In the genomic region with DNA sequence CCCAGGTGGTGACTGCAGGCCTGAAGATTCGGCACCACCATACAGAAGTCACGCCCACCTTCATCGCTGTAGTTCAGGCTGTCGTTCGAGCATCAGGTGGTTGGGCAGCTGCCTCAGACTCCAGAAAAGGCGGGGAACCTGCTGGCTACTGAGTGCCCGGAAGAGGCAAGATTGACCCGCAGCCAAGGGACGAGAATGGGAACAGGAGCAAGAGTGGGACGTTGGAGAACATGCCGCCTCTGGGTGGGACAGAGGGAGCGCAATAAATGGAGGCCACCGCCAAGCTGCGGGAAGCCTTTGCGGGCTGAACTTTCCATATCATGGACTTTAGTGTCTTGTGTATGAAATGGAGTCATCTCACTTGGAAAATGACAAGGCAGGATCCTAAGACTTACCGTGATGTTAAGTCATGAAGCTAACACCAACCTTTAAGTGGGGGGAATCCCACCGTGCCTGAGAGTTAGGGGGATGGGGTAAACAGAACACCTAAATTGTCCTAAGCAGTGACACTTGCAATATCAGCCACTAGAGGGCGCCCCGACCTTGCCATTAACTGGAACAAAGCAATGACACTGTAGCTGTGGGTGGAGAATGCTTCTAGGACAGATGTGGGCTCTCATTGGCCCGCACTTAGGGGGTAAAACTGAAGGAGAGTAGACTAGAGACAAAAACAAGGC, we compare ENCODE assay signal across 8 mouse cellular contexts. TPM values are rescaled to one million over a fixed set of nuclear protein-coding genes. Genes with fewer than 3 reads are reported as not detected.
DNase-seq lines count a peak whose midpoint lies in the region; ATAC-seq and TF ChIP-seq lines count a peak whose summit lies in the region.

No protein-coding gene starts in this region.

- peak overlapping the region; percentile 57 for H3K9ac ChIP-seq in embryonic facial prominence, embryonic 13.5 days
- peak overlapping the region; percentile 3; the same call in 1 of the 2 replicates for H3K9ac ChIP-seq in limb, embryonic 12.5 days (replicated peaks)
- H3K9ac ChIP-seq in midbrain, postnatal 0 days (replicated peaks; ENCODE audit: low read length, poor library complexity, severe bottlenecking), result no peak overlapping the region; the same call in 1 of the 2 replicates

- H3K27ac ChIP-seq in embryonic facial prominence, embryonic 13.5 days, result no peak overlapping the region
- no peak overlapping the region for H3K27ac ChIP-seq in limb, embryonic 12.5 days
- no peak overlapping the region for H3K27ac ChIP-seq in midbrain, postnatal 0 days (ENCODE audit: low read depth, low read length)

- H3K9me3 ChIP-seq in embryonic facial prominence, embryonic 13.5 days, result no peaks in the 10 kb centered on the region
- no peaks in the 10 kb centered on the region for H3K9me3 ChIP-seq in limb, embryonic 12.5 days
- H3K9me3 ChIP-seq in midbrain, postnatal 0 days (ENCODE audit: low read length), result no peaks in the 10 kb centered on the region

- peak overlapping the region; percentile 22 for H3K4me3 ChIP-seq in embryonic facial prominence, embryonic 13.5 days
- peak overlapping the region; percentile 16 for H3K4me3 ChIP-seq in limb, embryonic 12.5 days (replicated peaks)
- no peak overlapping the region for H3K4me3 ChIP-seq in midbrain, postnatal 0 days (ENCODE audit: low read depth, low read length)

- WGBS in embryonic facial prominence, embryonic 13.5 days, result 17% methylated on average over 20 of the region's 20 CpGs
- WGBS in limb, embryonic 12.5 days, result 20% methylated on average over 20 of the region's 20 CpGs
- WGBS in midbrain, postnatal 0 days, result 21% methylated on average over 20 of the region's 20 CpGs

- peaks cover 17% of the 10 kb centered on the region for H3K4me1 ChIP-seq in embryonic facial prominence, embryonic 13.5 days
- H3K4me1 ChIP-seq in limb, embryonic 12.5 days (replicated peaks), result peaks cover 14% of the 10 kb centered on the region
- 0 out of 2 replicates have a peak, but pooled peaks cover 4% of the 10 kb centered on the region for H3K4me1 ChIP-seq in midbrain, postnatal 0 days (ENCODE audit: insufficient read depth, low read length)

- peak; percentile 98 for TF ChIP-seq CTCF in midbrain, postnatal 0 days (IDR thresholded peaks at IDR 0.05)

- peak overlapping the region; percentile 55 for H3K4me2 ChIP-seq in embryonic facial prominence, embryonic 13.5 days
- H3K4me2 ChIP-seq in limb, embryonic 12.5 days, result peak overlapping the region; percentile 54
- peak overlapping the region; percentile 18; the same call in 1 of the 2 replicates for H3K4me2 ChIP-seq in midbrain, postnatal 0 days (ENCODE audit: low read depth, low read length, poor library complexity, severe bottlenecking)

- peak; percentile 87 for DNase-seq in 3T3-L1 (ENCODE audit: low read depth, low spot score)
- peak; percentile 87 to 89 for DNase-seq in adrenal gland, postnatal 36 days
- DNase-seq in heart, adult 8-10 months (ENCODE audit: low spot score), result peak; percentile 90
- DNase-seq in kidney, adult 8-10 months, result peak; percentile 68 to 89
- peak; percentile 94 for DNase-seq in midbrain, postnatal 0 days (ENCODE audit: low spot score)
- peak; percentile 72 to 89 for DNase-seq in spleen, postnatal 14 days (ENCODE audit: low spot score in 2 of 2)

- no peaks in the 10 kb centered on the region for H3K27me3 ChIP-seq in embryonic facial prominence, embryonic 13.5 days
- peaks cover 11% of the 10 kb centered on the region; the same call in 1 of the 2 replicates for H3K27me3 ChIP-seq in limb, embryonic 12.5 days
- H3K27me3 ChIP-seq in midbrain, postnatal 0 days (ENCODE audit: insufficient read depth, low read length), result no peaks in the 10 kb centered on the region

- ATAC-seq in embryonic facial prominence, embryonic 13.5 days (ENCODE audit: insufficient number of reproducible peaks, insufficient read depth, low FRiP score, low TSS enrichment, low read depth), result peak; percentile 45; the same call in 1 of the 2 replicates
- peak; percentile 69 for ATAC-seq in limb, embryonic 12.5 days (ENCODE audit: insufficient number of reproducible peaks, insufficient read depth, low FRiP score, low TSS enrichment, low read depth)
- peak; percentile 76 for ATAC-seq in midbrain, postnatal 0 days (ENCODE audit: low FRiP score)

- H3K36me3 ChIP-seq in embryonic facial prominence, embryonic 13.5 days, result no peaks in the 10 kb centered on the region
- no peaks in the 10 kb centered on the region for H3K36me3 ChIP-seq in limb, embryonic 12.5 days
- H3K36me3 ChIP-seq in midbrain, postnatal 0 days (ENCODE audit: insufficient read depth, low read length), result no peaks in the 10 kb centered on the region

RNA-seq across cellular contexts. Expression of a gene that starts 3.1 kb away (rescaled TPM):
- 1 to 10 TPM; 6.5 to 6.6 TPM for total RNA-seq in adrenal gland, postnatal 36 days (2021)
- 0.96 and 2.0 TPM in 2 replicates for polyA plus RNA-seq in embryonic facial prominence, embryonic 13.5 days (2015; fragmentation: Nextera tagmentation; extraction: Ambion mirVana)
- total RNA-seq in heart, adult 8-10 months (2022), result 1 to 10 TPM; 3.4 to 4.9 (median 4.9) TPM
- polyA plus RNA-seq in limb, embryonic 12.5 days (2016; fragmentation: Nextera tagmentation; extraction: Ambion mirVana), result 0.70 and 1.1 TPM in 2 replicates
- 5.8 and 9.1 TPM in 2 replicates for total RNA-seq in midbrain, postnatal 0 days (2014; rRNA removed)
- 1.3 and 2.4 TPM in 2 replicates for polyA plus RNA-seq in midbrain, postnatal 0 days (2015; fragmentation: Nextera tagmentation; extraction: Ambion mirVana)

RNA-seq across cellular contexts. Expression of a gene that starts 24.6 kb away (rescaled TPM):
- not detected for total RNA-seq in adrenal gland, postnatal 36 days (2021)
- 0.25 and 2.4 TPM in 2 replicates for polyA plus RNA-seq in embryonic facial prominence, embryonic 13.5 days (2015; fragmentation: Nextera tagmentation; extraction: Ambion mirVana)
- not detected for total RNA-seq in heart, adult 8-10 months (2022)
- 0.79 and 0.88 TPM in 2 replicates for polyA plus RNA-seq in limb, embryonic 12.5 days (2016; fragmentation: Nextera tagmentation; extraction: Ambion mirVana)
- total RNA-seq in midbrain, postnatal 0 days (2014; rRNA removed), result 1.4 and 5.4 TPM in 2 replicates
- 1.0 and 2.0 TPM in 2 replicates for polyA plus RNA-seq in midbrain, postnatal 0 days (2015; fragmentation: Nextera tagmentation; extraction: Ambion mirVana)

RNA-seq across cellular contexts. Expression of a gene that starts 25.9 kb away (rescaled TPM):
- under 1 TPM; 0.17 to 0.36 TPM for total RNA-seq in adrenal gland, postnatal 36 days (2021)
- 3.9 and 6.6 TPM in 2 replicates for polyA plus RNA-seq in embryonic facial prominence, embryonic 13.5 days (2015; fragmentation: Nextera tagmentation; extraction: Ambion mirVana)
- total RNA-seq in heart, adult 8-10 months (2022), result 1 to 10 TPM in 2 of 4 experiments, under 1 TPM in 2; 0.79 to 1.6 (median 0.97) TPM
- 0.93 and 1.3 TPM in 2 replicates for polyA plus RNA-seq in limb, embryonic 12.5 days (2016; fragmentation: Nextera tagmentation; extraction: Ambion mirVana)
- 41.4 and 44.2 TPM in 2 replicates for total RNA-seq in midbrain, postnatal 0 days (2014; rRNA removed)
- polyA plus RNA-seq in midbrain, postnatal 0 days (2015; fragmentation: Nextera tagmentation; extraction: Ambion mirVana), result 37.5 and 39.5 TPM in 2 replicates

RNA-seq across cellular contexts. Expression of a gene that starts 57.8 kb away (rescaled TPM):
- 10 to 100 TPM in 1 of 2 experiments, 1 to 10 TPM in 1; 9.7 to 11.0 TPM for total RNA-seq in adrenal gland, postnatal 36 days (2021)
- 1.6 and 2.8 TPM in 2 replicates for polyA plus RNA-seq in embryonic facial prominence, embryonic 13.5 days (2015; fragmentation: Nextera tagmentation; extraction: Ambion mirVana)
- total RNA-seq in heart, adult 8-10 months (2022), result 1 to 10 TPM in 3 of 4 experiments, under 1 TPM in 1; 0.98 to 2.2 (median 1.7) TPM
- polyA plus RNA-seq in limb, embryonic 12.5 days (2016; fragmentation: Nextera tagmentation; extraction: Ambion mirVana), result 1.5 and 2.2 TPM in 2 replicates
- 7.8 and 10.7 TPM in 2 replicates for total RNA-seq in midbrain, postnatal 0 days (2014; rRNA removed)
- polyA plus RNA-seq in midbrain, postnatal 0 days (2015; fragmentation: Nextera tagmentation; extraction: Ambion mirVana), result 4.8 and 6.4 TPM in 2 replicates

Comparison
In these comparisons a context has a peak if more than half of its experiments do, and no peak if none do; other contexts are left out.
1. RNA of a gene that starts 25.9 kb away (total RNA-seq): 41.4 to 44.2 TPM in midbrain, postnatal 0 days; 0.79 to 1.6 TPM in heart, adult 8-10 months and 0.17 to 0.36 TPM in adrenal gland, postnatal 36 days; every median in the first group is over 10 times any median in the second.
2. Peak in every context shown above with its lines, with median percentiles within 50 percentile points of each other: DNase-seq, ATAC-seq and H3K4me2 ChIP-seq.